9 mouse cellular contexts compared by ENCODE assay signal in genomic region chr8:57426074-57426473, GRCm38 (mm10). TPM values are rescaled to one million over a fixed set of nuclear protein-coding genes. Genes with fewer than 3 reads are reported as not detected.
DNase-seq lines count a peak whose midpoint lies in the region; ATAC-seq and TF ChIP-seq lines count a peak whose summit lies in the region.
"Had no signal": no experiment of that assay in that cellular context is flagged by ENCODE, and none has a peak within 500 bp of the region (broad histone marks: within the 10 kb centered on the region; RNA-seq: fewer than 3 reads in every experiment).

No protein-coding gene starts in this region.

- no peak overlapping the region for H3K27ac ChIP-seq in forebrain, embryonic 11.5 days (ENCODE audit: low read depth, low read length)
- H3K27ac ChIP-seq in forebrain, embryonic 15.5 days (replicated peaks) = no peak overlapping the region
- H3K27ac ChIP-seq in liver, embryonic 14.5 days = no peak overlapping the region
- no peak overlapping the region for H3K27ac ChIP-seq in ES-E14 (ENCODE audit: insufficient read depth, low read depth, low read length, poor library complexity, severe bottlenecking)
- no peak overlapping the region for H3K27ac ChIP-seq in intestine, embryonic 15.5 days
- H3K27ac ChIP-seq: neural tube, embryonic 13.5 days had no signal

- no peaks in the 10 kb centered on the region for H3K27me3 ChIP-seq in forebrain, embryonic 11.5 days (ENCODE audit: control insufficient read depth, insufficient read depth, low read length)
- H3K27me3 ChIP-seq in forebrain, embryonic 15.5 days = peaks cover 10% of the 10 kb centered on the region; the same call in 1 of the 2 replicates
- no peaks in the 10 kb centered on the region for H3K27me3 ChIP-seq in liver, embryonic 14.5 days (ENCODE audit: control insufficient read depth, insufficient read depth, low read length)
- H3K27me3 ChIP-seq in intestine, embryonic 15.5 days (replicated peaks) = no peaks in the 10 kb centered on the region

- TF ChIP-seq CTCF in liver, embryonic 14.5 days (IDR thresholded peaks at IDR 0.05; ENCODE audit: low read depth) = peak; percentile 6; the same call in 1 of the 2 replicates

- no peak overlapping the region for H3K4me3 ChIP-seq in forebrain, embryonic 11.5 days (ENCODE audit: low read depth, low read length)
- H3K4me3 ChIP-seq in forebrain, embryonic 15.5 days = no peak overlapping the region
- no peak overlapping the region for H3K4me3 ChIP-seq in liver, embryonic 14.5 days (ENCODE audit: insufficient read depth in 1 of 2, low read depth in 2 of 2, low read length in 2 of 2)
- no peak overlapping the region for H3K4me3 ChIP-seq in ES-E14 (ENCODE audit: insufficient read depth in 1 of 2, low read depth in 1 of 2, low read length in 2 of 2, poor library complexity in 1 of 2, severe bottlenecking in 1 of 2)
- no peak overlapping the region for H3K4me3 ChIP-seq in intestine, embryonic 15.5 days (replicated peaks)
- H3K4me3 ChIP-seq: neural tube, embryonic 13.5 days had no signal

- ATAC-seq in forebrain, embryonic 11.5 days (replicated peaks; ENCODE audit: low FRiP score) = 0 out of 2 replicates have a peak, but pooled peaks have one; percentile 40
- ATAC-seq in forebrain, embryonic 15.5 days (replicated peaks) = no peak
- no peak for ATAC-seq in liver, embryonic 14.5 days (ENCODE audit: insufficient read depth)
- no peak for ATAC-seq in intestine, embryonic 15.5 days
- no peak for ATAC-seq in megakaryocyte, adult 5-6 weeks (ENCODE audit: poor library complexity, severe bottlenecking)

- no peaks in the 10 kb centered on the region for H3K9me3 ChIP-seq in forebrain, embryonic 11.5 days (ENCODE audit: control insufficient read depth, low read length)
- no peaks in the 10 kb centered on the region for H3K9me3 ChIP-seq in forebrain, embryonic 15.5 days
- no peaks in the 10 kb centered on the region for H3K9me3 ChIP-seq in liver, embryonic 14.5 days (ENCODE audit: control insufficient read depth, low read length)
- no peaks in the 10 kb centered on the region for H3K9me3 ChIP-seq in ES-E14 (ENCODE audit: control insufficient read depth, insufficient read depth, low read depth, low read length)
- H3K9me3 ChIP-seq in intestine, embryonic 15.5 days = no peaks in the 10 kb centered on the region
- H3K9me3 ChIP-seq: neural tube, embryonic 13.5 days had no signal

- no peak overlapping the region for H3K9ac ChIP-seq in forebrain, embryonic 11.5 days (ENCODE audit: low read length)
- H3K9ac ChIP-seq in forebrain, embryonic 15.5 days (replicated peaks) = no peak overlapping the region
- no peak overlapping the region for H3K9ac ChIP-seq in liver, embryonic 14.5 days (replicated peaks)
- no peak overlapping the region for H3K9ac ChIP-seq in ES-E14 (ENCODE audit: insufficient read depth, low read depth, low read length, poor library complexity, severe bottlenecking)
- H3K9ac ChIP-seq in intestine, embryonic 15.5 days = no peak overlapping the region
- H3K9ac ChIP-seq: neural tube, embryonic 13.5 days had no signal

- no peak for TF ChIP-seq EP300 in liver, embryonic 14.5 days (IDR thresholded peaks at IDR 0.05; ENCODE audit: low read depth)

- H3K36me3 ChIP-seq in forebrain, embryonic 11.5 days (ENCODE audit: control insufficient read depth, insufficient read depth, low read length) = no peaks in the 10 kb centered on the region
- no peaks in the 10 kb centered on the region for H3K36me3 ChIP-seq in forebrain, embryonic 15.5 days
- H3K36me3 ChIP-seq in liver, embryonic 14.5 days (replicated peaks; ENCODE audit: control insufficient read depth, insufficient read depth, low read depth) = no peaks in the 10 kb centered on the region
- H3K36me3 ChIP-seq in ES-E14 (ENCODE audit: control insufficient read depth, insufficient read depth, low read length, poor library complexity, severe bottlenecking) = no peaks in the 10 kb centered on the region
- H3K36me3 ChIP-seq in intestine, embryonic 15.5 days = no peaks in the 10 kb centered on the region
- H3K36me3 ChIP-seq: neural tube, embryonic 13.5 days had no signal

- WGBS in forebrain, embryonic 11.5 days = 17% methylated on average over 3 of the region's 3 CpGs
- WGBS in forebrain, embryonic 15.5 days = 16% methylated on average over 3 of the region's 3 CpGs
- 11% methylated on average over 3 of the region's 3 CpGs for WGBS in liver, embryonic 14.5 days (ENCODE audit: insufficient replicate concordance)
- WGBS in intestine, embryonic 15.5 days = 8% methylated on average over 3 of the region's 3 CpGs

- in situ Hi-C loops in ES-E14 (cut with MboI; ENCODE audit: low sequenced_read_pairs in 2 of 2, unreplicated experiment in 2 of 2) = loop anchor here (5.0 to 25.0 kb wide), 2 partner anchors 361 to 371 kb away; no protein-coding TSS in a partner anchor

- no peak for DNase-seq in forebrain, embryonic 11.5 days (ENCODE audit: low spot score)
- no peak for DNase-seq in liver, embryonic 14.5 days (ENCODE audit: low read depth in 3 of 3, low spot score in 3 of 3)
- DNase-seq in liver = no peak
- DNase-seq in ES-E14 (ENCODE audit: low read depth, low spot score) = no peak
- peak; percentile 27 to 42 for DNase-seq in kidney, postnatal 4 days

- no peak overlapping the region for H3K4me2 ChIP-seq in forebrain, embryonic 11.5 days (ENCODE audit: low read depth, low read length, severe bottlenecking)
- H3K4me2 ChIP-seq in forebrain, embryonic 15.5 days (replicated peaks) = no peak overlapping the region
- no peak overlapping the region for H3K4me2 ChIP-seq in liver, embryonic 14.5 days (ENCODE audit: low read depth)
- H3K4me2 ChIP-seq in intestine, embryonic 15.5 days (replicated peaks) = no peak overlapping the region
- H3K4me2 ChIP-seq: neural tube, embryonic 13.5 days had no signal

- no peaks in the 10 kb centered on the region; the same call in 1 of the 2 replicates for H3K4me1 ChIP-seq in forebrain, embryonic 11.5 days (replicated peaks; ENCODE audit: control insufficient read depth, insufficient read depth, low read length)
- H3K4me1 ChIP-seq in forebrain, embryonic 15.5 days = 0 out of 2 replicates have a peak, but pooled peaks cover 4% of the 10 kb centered on the region
- H3K4me1 ChIP-seq in liver, embryonic 14.5 days (replicated peaks; ENCODE audit: control insufficient read depth in 2 of 2, insufficient read depth in 2 of 2, low read length in 1 of 2) = no peaks in the 10 kb centered on the region; a peak in 1 of 4 replicates
- H3K4me1 ChIP-seq in ES-E14 (ENCODE audit: control insufficient read depth in 2 of 2, insufficient read depth in 2 of 2, low read length in 2 of 2, poor library complexity in 1 of 2) = no peaks in the 10 kb centered on the region
- no peaks in the 10 kb centered on the region for H3K4me1 ChIP-seq in intestine, embryonic 15.5 days (replicated peaks)

TF ChIP-seq in ES-E14, 5 proteins besides CTCF, POLR2A, EP300 and RAD21:
- peak; percentile 56; the same call in 1 of the 2 replicates for TF ChIP-seq ZNF384 (IDR thresholded peaks at IDR 0.05; ENCODE audit: low read depth, low read length)
- TF ChIP-seq MAFK (IDR thresholded peaks at IDR 0.05; ENCODE audit: insufficient read depth, low read depth, low read length) = no peak

RNA-seq across cellular contexts. Expression of gene Scrg1, which starts 29.6 kb away (rescaled TPM):
- not detected in 2 replicates for polyA plus RNA-seq in forebrain, embryonic 11.5 days (2014; fragmentation: Nextera tagmentation; extraction: Ambion mirVana)
- 14.2 and 14.8 TPM in 2 replicates for polyA plus RNA-seq in forebrain, embryonic 15.5 days (2015; fragmentation: Nextera tagmentation; extraction: Ambion mirVana)
- 0.13 TPM in 1 of 2 replicates, not detected in the other for polyA plus RNA-seq in liver, embryonic 14.5 days (2012; rRNA removed)
- polyA plus RNA-seq in liver, embryonic 14.5 days (2014; fragmentation: Nextera tagmentation; extraction: Ambion mirVana) = not detected in 2 replicates
- not detected in 2 replicates for total RNA-seq in ES-E14 (2012; rRNA removed)
- 0.21 and 0.25 TPM in 2 replicates for polyA plus RNA-seq in intestine, embryonic 15.5 days (2015; fragmentation: Nextera tagmentation; extraction: Ambion mirVana)
- total RNA-seq in megakaryocyte, adult 5-6 weeks (2015) = 16.7 and 27.0 TPM in 2 replicates
- total RNA-seq in megakaryocyte, adult 5-6 weeks (2017) = 2.2 and 10.8 TPM in 2 replicates

Comparison
In these comparisons a context has a peak if more than half of its experiments do, and no peak if none do; other contexts are left out.
1. RNA of gene Scrg1, which starts 29.6 kb away (polyA plus RNA-seq): 14.2 to 14.8 TPM in forebrain, embryonic 15.5 days; 0.21 to 0.25 TPM in intestine, embryonic 15.5 days, not detected in forebrain, embryonic 11.5 days and 0.13 TPM in liver, embryonic 14.5 days; every median in the first group is over 10 times any median in the second.
2. DNase-seq: peak in kidney, postnatal 4 days (2 of 2); none in forebrain, embryonic 11.5 days (single experiment), liver, embryonic 14.5 days (0 of 3), liver (single experiment) and ES-E14 (single experiment).